Mouse (Mus musculus) frontal cortex, adult 2 months (tissue): Measurements from ENCODE around the gene Slmap. TPM values are rescaled to one million over a fixed set of nuclear protein-coding genes. Genes with fewer than 3 reads are reported as not detected.
"Not testable (repeated sequence)": the region's sequence is repeated elsewhere in the genome, so short reads cannot be mapped to it uniquely, and the experiment has no call there.

ENCODE experiments used
- DNase-seq, 2 experiments: peaks; one replicate each; pipeline ENCODE4 v3.0.0; 2022; ENCODE audit warnings: low spot score in 1 of 2; ENCODE audit errors: extremely low spot score in 1 of 2
- polyA plus RNA-seq: library from polyadenylated mRNA; depleted of rRNA; stranded (reverse); fragments of >200 nt; gene quantifications from 2 replicates; pipeline ENCODE4 v1.2.3, GENCODE M21; 2012; rRNA removed

The Slmap gene
- polyA plus RNA-seq: 54.9 and 58.4 TPM in 2 replicates

DNA sequence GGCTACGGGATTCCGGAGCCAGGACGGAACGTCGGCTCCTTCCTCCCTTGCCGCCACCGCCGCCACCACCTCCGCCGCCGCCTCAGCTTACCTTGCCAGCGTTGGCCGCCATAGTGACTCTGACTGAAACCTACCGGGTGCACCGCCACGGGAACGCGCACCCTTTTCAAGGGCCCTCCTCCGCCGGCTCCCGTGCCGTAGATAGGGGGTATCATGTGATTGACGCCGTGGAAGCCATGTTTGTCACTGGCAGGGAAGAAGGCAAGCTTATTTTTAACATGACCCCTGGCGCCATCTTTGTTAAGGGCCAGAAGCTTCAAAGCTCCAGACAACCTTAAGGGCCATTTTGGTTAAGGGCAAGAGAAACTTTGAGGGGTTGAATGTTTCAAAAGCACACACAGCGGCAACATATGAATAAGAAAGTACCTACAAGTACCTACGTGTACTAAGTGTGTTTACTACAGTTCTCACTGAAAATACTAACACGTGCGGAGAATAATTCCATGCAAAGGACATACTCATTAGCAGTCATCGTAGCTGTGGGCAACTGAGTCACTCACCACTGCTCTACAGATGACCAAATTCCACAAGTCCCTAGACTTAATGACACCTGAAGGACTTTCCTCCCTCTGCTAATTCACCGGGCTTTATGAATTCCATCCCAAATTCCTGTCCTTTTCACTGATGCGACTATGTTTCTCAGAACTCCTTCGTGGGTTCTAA is at the start of gene Slmap:
Slmap (minus strand) TSS at position 175 of the 723 bp plus-strand sequence.
- DNase-seq: peak; percentile 98 to 100

DNA sequence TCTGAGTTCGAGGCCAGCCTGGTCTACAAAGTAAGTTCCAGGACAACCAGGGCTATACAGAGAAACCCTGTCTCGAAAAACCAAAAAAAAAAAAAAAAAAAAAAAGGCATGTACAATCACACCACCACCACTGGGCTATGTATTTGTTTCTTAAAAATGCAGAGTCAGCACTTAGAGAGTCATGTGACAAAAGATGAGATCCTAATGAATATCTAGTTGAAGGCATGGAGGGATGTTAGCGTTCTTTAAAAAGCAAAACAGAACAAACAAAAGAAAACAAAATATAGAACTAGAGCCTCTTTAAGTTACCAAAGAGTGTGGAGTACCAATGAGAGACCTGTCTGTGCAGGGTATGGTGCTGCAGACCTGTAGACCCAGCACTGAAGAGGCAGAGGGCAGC is 48.9 kb upstream of the Slmap start:
- no peak for DNase-seq

DNA sequence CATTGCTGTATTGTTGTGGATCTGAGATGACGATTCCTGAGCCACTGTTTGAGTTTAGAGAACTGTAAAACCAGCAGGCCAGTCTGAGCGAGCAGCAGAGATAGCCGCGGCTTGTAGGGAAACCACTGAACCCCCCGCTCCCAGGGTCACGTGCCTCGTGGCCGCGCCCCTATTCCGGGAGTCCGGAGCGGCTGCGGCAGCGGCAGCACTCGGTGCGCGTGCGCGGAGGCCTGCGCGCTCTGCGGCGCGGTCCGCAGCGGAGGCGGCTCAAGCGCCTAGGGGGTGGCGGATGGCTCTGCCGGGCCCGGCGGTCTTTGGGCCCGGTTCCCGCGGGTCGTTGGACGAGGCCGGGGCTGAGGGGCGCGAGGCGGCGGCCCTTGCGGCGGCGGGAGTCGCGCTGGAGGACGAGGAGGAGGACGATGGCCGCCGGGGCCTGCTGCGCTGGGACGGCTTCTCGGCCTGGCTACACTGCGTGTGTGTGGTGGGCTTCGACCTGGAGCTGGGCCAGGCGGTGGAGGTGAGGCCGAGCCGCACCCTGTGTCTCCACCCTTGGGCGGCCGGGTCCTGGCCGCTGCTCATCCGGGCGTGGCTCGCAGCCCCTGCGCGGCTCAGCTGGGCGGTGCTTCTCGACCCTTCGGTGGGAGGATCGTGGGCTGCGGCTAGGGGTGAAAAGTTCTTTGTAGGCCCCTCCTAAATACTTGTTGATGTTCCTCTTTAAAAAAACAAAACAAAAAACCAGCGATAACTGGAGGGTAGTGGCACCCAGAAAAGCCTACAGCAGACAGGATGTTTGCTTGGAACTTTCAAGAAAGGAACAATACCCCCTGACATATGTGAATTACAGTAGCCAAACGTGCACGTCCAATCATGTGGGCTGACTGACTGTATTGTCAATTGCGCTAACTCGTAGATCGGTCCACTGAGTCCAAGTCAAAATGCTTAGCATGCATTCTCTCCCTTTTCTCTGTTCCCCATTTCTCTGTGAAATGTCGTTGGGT is 44.9 kb upstream of the Slmap start:
- DNase-seq: peak; percentile 65 to 84

DNA sequence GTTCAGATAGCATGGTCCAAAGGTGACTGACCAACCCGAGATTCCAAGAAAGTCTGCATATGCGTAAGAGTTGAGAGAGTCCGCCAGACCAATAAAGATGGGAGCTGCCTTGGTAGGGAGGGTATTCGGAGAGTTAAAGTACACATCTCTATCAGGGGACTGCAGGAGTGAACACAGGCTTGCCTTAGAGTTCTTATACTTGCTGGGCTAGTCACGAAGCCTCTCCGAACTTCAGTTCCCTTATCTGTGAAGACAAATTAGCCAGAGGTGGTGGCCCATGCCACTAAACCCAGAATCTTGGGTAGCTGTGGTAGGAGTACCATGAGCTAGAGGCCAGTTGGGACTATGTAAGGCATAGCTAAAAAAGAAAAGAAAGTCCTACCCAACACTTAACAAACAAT is 44.1 kb upstream of the Slmap start:
- DNase-seq: no peak

DNA sequence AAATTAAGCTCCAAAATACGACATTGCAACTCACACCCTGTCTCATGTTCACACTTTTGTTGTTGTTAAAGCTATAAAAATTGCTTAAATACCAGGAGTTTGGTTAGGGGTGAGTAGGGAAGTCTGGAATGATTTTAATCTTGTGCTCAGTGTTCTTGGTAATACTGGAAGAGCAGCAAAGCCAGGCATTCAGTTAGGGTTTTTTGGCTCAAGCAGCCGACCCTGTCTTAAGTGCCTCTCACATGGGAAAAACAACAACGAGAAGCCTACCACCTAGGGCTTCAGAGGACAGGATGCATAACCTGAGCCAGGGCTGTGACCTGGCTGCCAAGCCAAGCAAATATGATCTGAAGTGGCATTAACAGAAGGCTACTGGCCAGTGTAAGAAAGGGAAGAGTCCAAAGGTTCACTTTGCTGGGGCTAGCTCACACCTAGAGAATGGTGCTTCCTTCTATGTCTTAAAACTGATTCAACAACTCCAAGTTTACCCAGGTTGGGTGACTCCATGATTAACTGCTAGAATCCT is 41.6 kb upstream of the Slmap start:
- no peak for DNase-seq

DNA sequence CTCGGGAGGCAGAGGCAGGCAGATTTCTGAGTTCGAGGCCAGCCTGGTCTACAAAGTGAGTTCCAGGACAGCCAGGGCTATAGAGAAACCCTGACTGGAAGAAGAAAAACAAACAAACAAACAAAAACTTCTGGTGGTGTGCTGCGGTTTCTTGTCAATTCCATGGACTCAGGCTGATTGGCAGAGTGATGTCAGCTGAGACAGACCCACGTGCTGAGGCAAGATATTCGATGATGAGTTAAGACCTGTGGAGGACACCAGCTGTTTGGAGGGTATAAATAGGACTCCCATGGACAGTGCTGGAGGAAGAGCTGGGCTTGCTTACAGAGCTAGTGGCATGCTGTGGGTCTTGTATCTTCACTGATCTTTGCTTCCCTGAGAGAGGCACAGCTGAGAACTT is 38.8 kb upstream of the Slmap start, which contains the start of gene Dennd6a:
Dennd6a (plus strand) TSS at position 301 of the 400 bp plus-strand sequence.
- not testable (repeated sequence) for DNase-seq

DNA sequence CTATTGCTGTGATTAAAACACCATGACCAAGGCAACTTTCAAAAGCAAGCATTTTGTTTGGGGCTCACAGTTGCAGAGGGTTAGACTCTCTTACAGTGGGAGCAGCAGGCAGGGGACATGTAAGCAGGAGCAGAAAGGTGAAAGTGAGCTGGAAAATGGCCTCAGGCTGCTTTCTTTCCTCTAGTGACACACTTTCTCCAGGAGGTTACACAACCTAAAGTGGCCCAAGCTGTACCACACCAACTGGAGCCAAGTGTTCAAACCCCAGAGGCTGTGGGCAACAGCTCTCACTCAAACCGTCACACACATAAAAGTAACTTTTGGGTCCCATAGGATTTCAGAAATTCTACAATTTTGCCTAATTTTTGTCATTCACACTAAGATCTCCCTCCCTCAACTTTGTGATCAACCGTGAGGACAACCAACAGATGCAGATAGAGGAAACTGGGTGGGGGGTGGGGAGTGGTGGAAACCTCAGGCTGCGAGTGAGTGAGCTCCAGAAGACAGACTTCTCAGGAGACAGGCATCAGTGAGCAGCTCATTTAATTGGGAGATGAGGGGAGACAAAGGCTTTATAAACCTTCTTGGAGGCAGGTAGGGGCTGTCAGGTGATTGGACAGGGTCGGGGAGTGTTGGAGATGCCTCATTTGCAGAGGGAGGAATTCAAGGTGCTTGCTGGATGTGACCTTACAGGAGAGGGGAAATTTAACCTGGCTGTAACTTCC is 37.4 kb upstream of the Slmap start:
- no peak for DNase-seq

DNA sequence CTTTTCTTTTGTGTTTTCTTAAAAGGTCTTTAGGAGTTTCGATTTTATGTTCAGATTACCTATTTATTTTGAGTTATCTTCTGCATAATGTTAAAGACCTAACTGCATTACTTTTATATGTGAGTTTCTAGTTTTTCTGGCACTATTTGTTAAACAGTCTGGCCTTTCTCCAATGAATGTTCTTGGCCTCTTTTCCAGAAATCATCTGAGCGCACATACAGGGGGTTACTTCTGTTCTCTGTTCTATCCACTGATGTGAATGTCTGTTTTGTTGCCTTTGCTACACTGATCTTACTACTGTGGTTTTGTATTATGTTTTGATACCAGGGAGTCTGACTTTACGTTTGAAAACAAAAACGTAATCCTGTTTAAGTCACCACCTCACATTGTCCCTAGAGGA is 35.1 kb upstream of the Slmap start:
- DNase-seq: no peak

DNA sequence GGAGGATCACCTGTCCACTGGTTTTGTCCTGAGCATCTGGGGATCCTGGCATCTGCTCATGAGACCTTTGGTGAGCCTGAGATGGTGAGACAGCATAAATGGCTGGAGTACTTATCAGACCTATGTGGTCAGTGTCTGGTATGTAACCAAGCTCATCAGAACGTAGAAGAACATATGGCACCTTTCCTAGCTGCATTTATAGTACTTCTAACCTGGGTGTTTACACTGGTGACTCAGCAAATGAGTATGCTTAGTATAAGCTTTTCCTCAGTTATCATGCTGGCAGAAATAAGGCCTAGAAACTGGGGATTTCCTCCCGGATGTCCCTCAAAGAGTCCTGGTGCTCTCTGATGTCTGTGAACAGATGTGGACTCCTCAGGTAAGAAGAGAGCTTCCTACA is 27.5 kb upstream of the Slmap start:
- DNase-seq: no peak

DNA sequence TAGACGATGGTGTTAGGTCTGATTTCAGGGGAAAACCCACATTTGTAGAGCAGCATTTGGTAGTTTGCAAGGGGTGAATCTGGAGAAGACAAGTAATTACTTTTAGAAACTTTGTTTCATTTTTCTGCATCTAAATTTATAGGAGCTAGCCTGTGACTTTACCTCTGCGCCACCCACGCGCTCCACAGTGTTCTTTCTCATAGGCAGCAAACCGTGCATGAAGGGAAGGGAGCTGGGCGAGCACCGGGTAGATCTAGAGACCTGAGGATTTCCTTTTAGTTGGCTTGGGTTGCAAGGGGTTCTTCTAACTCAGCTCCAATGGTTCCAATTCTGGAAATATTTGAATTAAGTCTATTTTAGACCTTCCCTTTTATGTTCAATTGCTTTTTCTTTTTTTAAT is 23.8 kb upstream of the Slmap start:
- DNase-seq: peak; percentile 46 to 64

DNA sequence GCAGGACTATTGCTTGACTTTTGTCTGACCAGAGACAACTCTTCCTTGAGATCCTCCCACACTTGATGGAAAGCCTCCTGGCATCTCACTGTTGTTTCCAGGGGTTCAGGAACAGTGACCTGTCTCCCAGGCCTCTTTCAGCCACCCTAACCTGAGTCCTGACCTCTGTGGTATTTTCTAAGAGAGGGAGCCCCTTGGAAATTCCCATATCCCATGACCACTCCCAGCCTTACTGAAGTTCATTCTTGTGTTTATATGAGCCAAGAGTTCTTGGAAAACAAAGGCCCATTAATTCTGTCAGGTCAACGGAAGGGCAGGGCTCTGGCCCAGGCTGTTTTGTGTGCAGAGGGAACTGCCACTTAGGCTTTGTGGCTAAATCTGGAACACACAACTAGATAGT is 22.9 kb upstream of the Slmap start:
- no peak for DNase-seq

DNA sequence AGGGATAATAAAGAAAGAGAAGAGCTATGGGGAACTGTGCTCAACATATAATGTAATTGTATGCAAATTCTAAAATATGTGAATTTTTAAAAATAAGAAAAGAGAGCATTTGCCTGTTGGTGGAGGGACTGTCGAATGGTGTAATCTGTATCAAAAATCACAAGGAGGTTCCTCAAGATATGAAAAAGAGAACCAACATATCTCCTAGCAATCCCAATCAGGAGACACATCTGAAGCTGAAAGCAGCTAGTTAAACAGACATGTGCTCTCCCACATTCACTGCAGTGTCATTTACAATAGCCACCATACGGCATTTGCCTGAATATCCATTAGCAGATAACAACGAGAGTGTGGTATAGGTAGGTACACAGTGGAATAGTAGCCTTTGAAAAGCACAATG is 18.1 kb upstream of the Slmap start:
- no peak for DNase-seq

DNA sequence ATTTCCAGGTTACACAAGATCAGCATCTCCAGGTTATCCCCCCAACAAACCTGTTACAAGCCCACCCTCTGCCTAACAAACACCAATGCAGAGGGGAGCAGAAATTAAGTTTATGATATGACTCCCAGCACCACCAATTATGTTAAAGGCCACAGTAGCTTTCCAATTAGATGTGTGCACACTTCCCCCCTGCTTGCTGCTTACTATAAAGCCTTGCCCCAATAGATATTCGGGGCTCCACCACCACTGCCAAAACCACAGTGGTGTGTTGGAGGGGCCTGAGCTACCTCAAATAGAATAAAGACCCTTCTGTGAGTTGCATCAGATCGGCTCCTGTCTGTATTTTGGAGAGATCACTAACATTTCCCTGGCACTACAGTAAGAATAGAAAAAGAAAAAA is 17.7 kb upstream of the Slmap start:
- no peak for DNase-seq

DNA sequence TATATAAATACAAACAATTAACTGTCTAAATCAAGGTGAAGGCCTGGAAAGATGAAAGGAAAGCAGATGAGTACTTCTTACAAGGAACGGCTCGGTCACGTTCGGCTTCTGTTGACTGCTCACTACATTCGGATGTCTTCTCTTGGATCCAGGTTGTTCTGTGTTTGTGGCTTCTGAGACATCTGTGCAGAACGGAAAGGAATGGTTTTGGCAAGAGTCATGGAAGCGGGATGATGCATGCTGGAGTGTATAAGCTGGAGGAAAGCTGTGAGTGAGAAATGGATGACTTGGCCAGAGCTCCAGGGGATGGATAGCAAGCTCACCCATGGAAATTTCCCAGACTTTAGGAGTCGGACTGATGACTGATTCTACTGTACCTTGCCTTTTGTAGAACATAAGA is 16.0 kb upstream of the Slmap start:
- no peak for DNase-seq

DNA sequence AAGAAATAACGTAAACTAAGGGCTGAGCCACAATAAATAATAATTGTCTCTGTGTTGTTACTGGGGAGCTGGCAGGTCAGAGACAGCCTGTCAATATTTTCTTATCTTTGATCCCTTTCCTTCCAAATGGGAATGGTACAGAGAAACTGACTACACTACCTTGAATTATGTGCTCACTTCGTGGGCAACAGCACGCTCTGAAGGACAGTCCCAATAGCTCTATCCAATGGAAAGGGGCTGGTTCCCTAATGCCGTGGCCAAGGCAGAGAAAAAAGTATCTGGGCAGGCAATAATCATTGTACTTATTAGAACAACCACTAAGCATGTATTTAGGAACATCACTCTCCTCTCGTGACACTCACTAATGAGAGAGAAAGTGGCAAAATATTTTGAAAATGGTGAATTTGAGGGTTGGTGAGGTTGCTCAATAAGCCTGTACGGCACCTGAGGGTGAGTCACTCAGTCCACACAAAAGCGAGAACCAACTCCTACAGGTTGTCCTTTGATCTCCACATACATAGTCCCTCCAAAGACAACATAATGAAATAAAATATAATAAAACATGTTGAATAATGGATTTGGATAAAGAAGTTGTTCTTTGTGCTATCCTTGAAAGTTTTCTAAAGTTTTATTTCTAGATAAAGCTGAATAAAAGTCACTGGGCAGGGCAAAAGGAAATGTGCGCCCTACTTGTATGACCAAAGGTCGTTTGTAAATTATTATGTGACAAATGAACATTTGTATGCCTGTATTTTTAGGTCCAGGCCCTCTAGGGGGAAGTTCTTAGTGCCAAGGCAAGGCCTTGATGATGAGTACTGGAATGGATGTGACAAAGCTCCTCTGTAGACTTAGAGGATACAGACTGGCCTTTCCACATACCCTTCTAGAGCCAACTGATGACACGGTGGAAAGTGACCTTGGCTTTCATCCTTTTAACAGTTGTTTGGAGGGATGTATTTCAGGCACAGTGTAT is 13.1 kb upstream of the Slmap start:
- no peak for DNase-seq

DNA sequence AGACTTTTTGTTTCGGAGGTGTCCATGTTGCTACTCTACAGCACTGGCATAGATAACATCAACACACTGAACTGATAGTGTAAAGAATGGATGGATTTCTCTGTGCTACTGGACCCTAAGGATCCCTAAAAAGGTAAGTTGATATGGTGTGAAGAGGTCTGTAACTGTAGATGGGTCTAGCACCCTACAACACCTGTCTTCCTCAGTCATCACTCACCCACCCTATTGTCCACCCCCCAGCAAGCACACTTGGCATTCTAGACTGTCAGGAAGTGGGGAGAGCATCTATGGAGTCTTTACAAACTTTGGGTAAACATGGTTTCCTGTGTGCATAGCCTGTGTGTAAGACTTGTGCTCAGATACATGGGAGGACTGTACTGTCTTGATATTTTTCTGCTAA is 7.4 kb upstream of the Slmap start:
- DNase-seq: no peak

DNA sequence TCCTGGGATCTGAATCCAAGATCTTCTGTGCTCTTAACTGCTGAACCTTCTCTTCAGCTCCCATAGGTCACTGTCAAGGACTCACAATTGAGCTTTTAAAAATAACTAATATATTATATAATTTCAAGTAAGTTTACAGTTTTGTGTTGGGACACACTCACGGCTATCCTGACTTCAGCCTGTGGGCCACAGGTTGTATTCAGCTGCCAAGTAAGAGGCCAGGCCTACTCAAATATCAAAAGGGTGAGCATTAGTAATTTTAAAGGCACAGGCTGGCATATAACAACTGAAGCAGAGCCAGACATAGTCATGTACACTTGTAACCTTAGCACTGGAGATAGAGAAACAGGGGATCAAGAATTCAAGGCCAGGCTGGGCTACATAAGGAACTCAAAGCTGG is 5.8 kb upstream of the Slmap start:
- DNase-seq: no peak

DNA sequence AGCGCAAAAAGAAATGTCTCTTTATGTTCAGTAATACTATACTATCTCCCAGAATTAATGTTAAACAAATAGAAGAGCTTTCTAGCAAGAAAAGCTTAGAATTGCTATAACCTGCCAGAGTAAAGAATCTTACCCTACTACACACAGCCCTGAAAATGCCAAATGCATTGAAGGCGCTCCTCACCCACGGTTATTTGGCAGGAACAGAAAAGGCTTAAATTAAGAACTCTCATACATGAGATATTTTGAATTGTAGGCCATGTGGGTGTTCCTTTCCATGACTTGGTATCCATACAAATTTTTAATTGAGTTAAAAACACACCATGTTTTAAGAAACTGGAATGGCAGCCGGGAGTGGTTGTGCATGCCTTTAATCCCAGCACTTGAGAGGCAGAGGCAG is 4.5 kb upstream of the Slmap start:
- DNase-seq: peak; percentile 38 to 66
